Mouse (Mus musculus): ENCODE results near the gene Gins3.
"Not testable (repeated sequence)": the region's sequence is repeated elsewhere in the genome, so short reads cannot be mapped to it uniquely, and the experiment has no call there.

Gins3 gene

GRCm38 (mm10) chr8:95655831-95656230 is 22.6 kb downstream of the Gins3 start:
- DNase-seq = no peak

- no peak for DNase-seq
Measured at GRCm38 (mm10) chr8:95656316-95657002, 23.2 kb downstream of the Gins3 start.

DNA sequence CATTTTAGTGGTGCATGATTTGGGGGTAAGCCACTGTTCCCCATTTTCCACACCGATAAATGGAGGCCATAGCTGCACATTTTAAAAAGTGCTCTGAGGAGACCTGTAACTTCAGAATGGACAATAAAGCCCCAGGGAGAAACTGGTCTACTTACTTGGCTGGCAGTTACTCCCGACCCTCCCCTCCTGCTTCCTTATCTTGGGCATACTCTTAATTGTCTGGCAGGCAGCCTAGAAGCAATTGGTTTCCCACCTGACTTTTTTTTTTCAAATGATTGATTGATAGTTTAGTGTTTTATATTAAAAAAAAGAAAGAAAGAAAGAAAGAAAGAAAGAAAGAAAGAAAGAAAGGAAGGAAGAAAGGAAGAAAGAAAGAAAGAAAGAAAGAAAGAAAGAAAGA is 24.3 kb downstream of the Gins3 start:
- no peak for DNase-seq

GRCm38 (mm10) chr8:95660334-95660882 is 27.2 kb downstream of the Gins3 start:
- DNase-seq = no peak

DNA sequence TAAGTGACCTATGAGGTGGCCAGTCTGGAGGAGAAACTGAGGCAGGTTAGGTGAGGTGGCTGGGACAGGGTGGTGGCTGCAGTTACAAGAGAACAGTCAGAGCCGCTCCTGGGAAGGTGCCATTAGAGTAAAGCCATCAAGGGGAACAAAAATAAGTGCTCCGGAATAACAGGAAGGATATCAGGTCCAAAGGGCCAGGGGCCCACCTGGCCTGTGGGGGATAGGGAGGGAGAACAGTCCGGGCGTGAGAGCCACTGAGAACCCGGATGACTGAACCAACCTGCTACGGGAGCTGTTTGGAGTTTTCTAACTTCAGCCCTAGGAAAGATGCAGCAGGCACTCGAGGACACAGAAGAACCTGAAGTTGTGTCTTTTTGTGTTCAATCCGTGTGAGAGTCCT is 27.8 kb downstream of the Gins3 start:
- DNase-seq = no peak

- DNase-seq = no peak
Measured at GRCm38 (mm10) chr8:95661575-95661974, 28.3 kb downstream of the Gins3 start.

DNA sequence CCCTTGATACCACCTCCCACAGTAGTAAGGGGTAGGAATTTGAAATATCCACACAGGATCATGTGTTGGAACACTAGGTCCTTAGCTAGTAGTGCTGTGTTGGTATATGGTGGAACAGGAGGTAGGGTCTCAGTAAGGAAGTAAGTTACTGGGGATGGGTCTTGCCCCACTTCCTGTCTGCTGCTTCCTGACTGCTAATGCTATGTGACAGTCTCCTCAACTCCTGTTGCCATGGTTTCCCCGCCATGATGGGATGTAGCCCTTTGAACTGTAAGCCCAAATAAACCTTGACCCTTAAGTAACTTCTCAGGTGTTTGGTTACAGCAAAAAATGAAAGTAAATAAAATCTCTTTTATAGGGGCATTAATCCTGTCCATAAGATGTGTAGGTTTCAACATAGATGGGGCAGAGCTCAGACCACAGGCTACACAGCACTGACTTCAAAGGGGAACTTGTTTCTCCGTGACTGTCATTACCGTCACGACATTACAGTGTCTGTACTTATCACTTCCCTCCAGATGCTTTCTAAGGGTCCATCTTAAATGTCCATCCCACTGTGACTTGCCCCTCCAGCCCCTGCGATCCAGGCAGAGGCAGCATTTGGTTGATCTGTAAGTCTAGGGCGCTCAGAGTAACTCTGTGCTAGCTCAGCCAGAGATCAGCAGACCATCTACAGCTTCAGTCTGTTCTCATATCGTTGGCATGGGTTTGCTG is 29.8 kb downstream of the Gins3 start:
- no peak for DNase-seq

DNA sequence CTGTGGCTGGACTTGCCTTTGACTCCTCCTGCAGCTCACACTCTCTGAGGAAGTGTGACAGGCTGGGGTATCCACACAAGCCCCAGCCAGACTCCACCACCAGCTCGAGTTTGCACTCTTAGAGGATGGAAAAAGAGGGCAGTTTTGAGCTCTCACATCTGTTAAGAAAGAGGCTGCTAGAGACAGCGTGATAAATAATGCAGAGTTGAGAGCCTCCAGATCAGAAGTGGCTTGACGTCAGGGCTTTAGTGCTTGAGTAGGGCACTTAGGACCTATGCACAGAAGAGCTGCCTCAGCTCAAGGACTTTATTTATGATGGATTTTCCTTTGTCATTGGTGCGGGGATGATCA is 30.3 kb downstream of the Gins3 start:
- no peak for DNase-seq

GRCm38 (mm10) chr8:95665813-95666452 is 32.7 kb downstream of the Gins3 start:
- not testable (repeated sequence) for DNase-seq

- no peak for DNase-seq
Measured at GRCm38 (mm10) chr8:95668163-95668958, 35.1 kb downstream of the Gins3 start.

GRCm38 (mm10) chr8:95669967-95670366 is 36.7 kb downstream of the Gins3 start:
- DNase-seq = no peak

GRCm38 (mm10) chr8:95671861-95672260 is 38.6 kb downstream of the Gins3 start:
- no peak for DNase-seq

GRCm38 (mm10) chr8:95672811-95673210 is 39.6 kb downstream of the Gins3 start:
- DNase-seq = no peak

DNA sequence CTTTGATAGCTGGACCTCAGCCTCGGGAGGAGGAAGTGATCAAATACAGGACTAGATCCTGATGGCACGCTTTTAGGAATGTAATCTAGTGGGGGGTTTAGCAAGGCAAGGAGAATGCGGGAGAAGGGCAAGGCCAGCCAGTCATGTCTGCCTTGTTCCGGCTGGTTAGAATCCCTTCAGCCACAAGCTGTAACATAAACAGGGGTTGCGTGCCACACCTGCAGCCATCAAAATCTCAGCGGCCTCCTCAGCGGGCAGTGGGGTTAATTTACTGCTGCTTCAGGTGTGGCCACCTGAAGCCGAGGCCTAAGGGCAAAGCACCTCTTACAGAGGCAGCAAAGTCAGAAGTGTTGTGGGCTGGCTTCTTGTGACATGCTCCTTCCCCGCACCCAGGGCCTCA is 43.4 kb downstream of the Gins3 start, which contains the start of gene Ndrg4:
Ndrg4 (plus strand) TSS at position 350 of the 400 bp plus-strand sequence.
- DNase-seq = no peak

GRCm38 (mm10) chr8:95677591-95678023 is 44.4 kb downstream of the Gins3 start:
- DNase-seq = peak; percentile 18

DNA sequence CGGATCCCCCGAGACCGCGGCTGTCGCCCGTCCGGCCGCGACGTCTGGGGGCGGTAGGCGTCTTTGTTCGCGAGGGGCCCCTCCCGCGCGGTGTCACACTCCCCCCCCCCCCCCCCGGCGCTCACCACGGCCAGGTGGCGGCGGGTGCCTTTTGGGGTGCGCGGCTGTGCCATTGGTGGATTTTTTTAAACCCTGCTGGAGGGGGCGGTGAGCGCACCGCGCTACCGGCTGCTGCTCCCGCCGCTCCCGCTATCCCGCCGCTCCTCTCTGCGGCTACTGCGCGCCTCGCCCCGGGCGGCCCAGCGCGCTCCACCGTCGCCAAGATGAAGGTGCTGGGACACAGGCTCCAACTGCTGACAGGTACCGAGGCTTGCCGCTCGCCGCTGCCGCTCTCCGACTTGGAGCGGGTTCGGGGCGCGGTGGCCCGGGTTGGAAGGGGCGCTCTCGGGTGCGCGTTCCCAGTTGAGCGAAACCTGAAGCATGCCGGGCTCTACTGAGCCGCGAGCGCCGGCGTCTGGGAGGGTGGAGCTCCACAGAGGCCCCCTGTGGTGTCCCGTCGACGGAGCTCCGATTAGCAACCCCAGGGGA is 44.9 kb downstream of the Gins3 start:
- peak; percentile 31 for DNase-seq

DNA sequence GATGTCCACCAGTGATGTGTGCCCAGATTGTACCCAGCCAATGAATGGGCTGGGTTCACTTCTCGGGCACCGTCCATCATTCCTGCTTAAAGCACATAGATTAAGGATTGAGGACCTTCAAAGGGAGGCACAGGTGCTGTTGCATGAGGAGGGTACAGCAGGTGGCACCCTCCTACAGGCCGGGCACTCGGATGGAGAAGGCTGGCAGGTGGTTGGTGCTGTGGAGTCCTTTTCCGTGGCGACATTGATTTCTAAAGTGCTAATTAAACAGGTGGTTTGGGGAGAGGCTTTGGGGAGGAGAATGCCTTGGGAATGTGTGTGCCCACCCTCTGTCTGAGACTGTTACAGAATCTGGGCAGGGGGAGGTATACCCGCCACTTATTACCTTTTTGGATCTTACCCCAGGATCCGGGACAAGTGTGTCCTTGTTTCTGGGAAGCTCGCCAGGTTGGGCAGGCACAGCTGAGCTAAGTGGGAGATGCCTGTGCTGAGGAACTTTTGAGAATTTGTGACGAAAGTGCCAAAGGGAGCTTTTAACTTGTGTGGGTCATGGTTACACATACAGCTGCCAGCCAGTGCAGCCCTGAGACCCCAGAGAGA is 54.9 kb downstream of the Gins3 start:
- no peak for DNase-seq

DNA sequence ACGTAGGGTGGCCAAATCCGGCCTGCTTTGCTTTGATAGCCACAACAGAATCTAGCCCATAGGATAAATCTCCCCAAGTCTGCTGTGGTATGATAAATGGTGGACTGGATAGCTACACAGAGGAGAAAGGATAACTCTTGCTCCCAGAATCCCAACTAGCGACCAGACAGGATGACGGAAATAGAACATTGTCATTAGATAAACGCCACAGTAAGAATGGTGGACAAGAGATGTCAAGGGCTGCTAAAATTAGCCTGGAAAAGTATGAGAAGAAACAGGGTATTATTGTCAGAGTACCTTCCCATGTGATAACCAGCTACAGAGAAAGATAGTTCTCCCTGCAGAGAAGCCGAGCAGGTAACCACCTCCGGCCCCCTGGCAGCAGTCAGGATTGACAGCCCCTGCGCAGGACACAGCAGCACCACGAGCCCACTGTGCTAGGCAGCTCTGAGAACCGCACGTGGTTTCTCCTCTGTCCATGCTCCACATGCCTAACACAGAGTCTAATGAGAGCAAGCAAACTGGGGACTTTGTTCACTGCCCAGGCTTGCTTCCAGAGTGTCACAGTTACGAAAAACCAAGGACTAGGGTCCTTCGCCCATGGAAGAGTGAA is 57.8 kb downstream of the Gins3 start:
- DNase-seq = no peak

DNA sequence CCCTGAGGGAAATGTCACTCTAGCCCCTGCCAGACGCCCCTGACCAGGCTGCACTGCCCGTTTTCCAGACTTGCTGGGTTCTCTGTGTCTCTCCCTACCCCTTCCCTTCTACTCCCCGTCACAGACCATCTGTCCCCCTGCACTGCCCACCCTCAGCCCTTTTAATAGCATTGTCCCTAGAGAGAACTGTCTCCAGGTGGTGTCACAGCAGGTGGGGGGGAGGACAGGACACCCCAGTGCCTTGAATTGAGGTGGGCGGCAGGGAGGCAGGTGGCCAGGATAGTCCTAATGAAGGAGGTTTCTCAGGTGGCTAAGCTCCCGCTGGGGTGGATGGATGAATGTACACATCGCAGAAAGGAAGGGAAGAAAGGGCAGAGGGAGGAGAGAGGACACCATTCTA is 61.4 kb downstream of the Gins3 start:
- DNase-seq = peak; percentile 32
